Mouse (Mus musculus) ES-Bruce4 (cell line): ENCODE data around the gene Fv1.

Experiments
- CTCF ChIP-seq: IDR thresholded peaks from one replicate; pipeline ENCODE4 v1.8.1; 2011; ENCODE audit warnings: low read depth, low read length
- POLR2A ChIP-seq: IDR thresholded peaks from one replicate; pipeline ENCODE4 v1.8.1; 2011; ENCODE audit warnings: low read length; ENCODE audit not compliant: insufficient read depth

DNA sequence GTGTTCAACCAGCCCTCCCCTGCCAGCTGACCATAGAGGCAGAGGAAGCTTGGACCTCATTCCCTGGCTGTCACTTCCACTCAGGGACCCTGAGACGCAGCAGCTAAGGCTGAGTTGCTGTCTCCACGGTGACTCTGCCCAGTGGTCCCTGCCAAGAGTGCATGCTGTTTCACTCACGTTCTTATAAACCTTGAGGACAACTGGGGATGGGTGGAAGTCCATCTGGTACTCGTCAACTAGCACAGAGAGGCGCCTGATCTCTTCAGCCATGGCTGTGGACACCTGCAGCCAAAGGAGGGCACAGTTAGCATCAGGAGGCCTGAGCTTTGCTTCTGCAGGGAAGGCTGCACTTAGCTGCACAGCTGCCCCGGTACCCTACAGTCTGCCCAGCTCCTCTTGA, 14.3 kb downstream of the Fv1 start:
- TF ChIP-seq POLR2A (no peak), CTCF (no peak)
